Mouse (Mus musculus) yolk sac, embryonic 10.5 days (tissue): ENCODE measurements around the gene Ech1.

Experiments
- DNase-seq: peaks from one replicate; pipeline ENCODE4 v3.0.0-alpha.2; 2017; ENCODE audit warnings: low spot score

Ech1 gene

DNA sequence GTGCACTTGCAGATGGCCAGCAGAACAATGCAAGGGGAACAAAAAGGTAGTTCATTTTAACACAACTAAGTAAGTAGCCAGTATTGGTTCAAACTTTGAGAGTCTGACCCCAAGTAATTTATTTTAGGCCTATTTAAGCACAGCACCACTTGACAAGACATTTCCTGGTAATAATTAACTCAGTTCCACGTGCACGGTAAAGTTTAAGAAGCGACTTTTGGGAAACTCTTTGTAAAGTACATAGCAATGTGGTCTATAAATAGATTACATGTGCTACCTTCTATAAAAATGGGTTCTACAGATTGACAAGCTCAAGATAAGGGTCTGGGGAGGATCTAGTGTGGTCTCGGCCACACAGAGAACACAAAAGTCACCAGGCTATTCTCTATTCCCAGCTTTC, 21.3 kb upstream of the Ech1 start:
- DNase-seq, result peak; percentile 71

DNA sequence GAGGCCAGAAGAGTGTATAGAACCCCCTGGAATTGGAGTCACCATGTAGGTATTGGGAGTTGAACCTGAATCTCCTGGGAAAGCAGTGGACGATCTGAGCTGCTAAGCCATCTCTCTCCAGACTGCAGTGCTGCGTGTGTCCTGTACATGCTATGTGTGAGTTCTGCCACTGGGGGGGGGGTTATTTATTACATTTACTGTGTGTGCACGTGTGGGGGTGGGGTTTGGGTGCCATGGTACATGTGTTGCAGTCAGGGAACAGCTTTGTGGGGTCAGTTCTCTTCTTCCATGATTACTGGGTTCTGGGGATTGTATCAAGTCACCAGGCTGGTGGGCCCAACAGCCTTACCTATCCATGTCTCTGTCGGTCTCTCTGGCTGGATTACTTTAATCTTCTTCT, 18.1 kb upstream of the Ech1 start:
- no peak for DNase-seq

- DNase-seq, result no peak
These were observed 17.3 kb upstream of the Ech1 start for GRCm38 (mm10) chr7:28807641-28808220.

- DNase-seq, result no peak
These were observed 16.6 kb upstream of the Ech1 start, which contains the start of gene Hnrnpl for GRCm38 (mm10) chr7:28808221-28808941. Gene Hnrnpl (plus strand): TSS chr7:28808541.

DNA sequence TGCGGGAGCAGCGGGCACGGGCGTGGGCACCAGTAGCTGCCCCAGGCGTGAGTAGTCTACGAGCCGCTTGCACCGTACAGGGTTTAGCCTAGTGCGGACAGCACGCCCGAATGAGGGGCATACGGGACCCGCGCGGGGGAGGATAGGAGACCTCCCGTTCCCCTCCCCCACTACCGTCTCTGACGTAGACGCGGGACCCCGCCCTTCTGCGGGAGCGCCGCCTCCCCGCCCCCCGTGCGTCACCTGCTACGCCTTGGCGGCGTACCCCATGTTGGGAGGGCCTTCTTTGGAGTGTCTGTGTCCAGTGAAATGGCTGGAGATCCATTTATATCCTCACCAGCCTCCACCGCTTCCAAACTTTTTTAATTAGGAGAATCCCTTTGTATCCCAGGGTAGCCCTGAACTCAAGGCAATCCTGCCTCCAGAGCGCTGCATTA, 16.0 kb upstream of the Ech1 start:
- DNase-seq, result peak; percentile 94

GRCm38 (mm10) chr7:28809401-28810089, 15.5 kb upstream of the Ech1 start:
- DNase-seq, result peak; percentile 86

GRCm38 (mm10) chr7:28810107-28811066, 14.6 kb upstream of the Ech1 start:
- DNase-seq, result peak; percentile 99

GRCm38 (mm10) chr7:28811228-28811627, 13.8 kb upstream of the Ech1 start:
- DNase-seq, result peak; percentile 94

GRCm38 (mm10) chr7:28811640-28812275, 13.3 kb upstream of the Ech1 start:
- DNase-seq, result no peak

- DNase-seq, result no peak
These were observed 12.6 kb upstream of the Ech1 start for GRCm38 (mm10) chr7:28812436-28812835.

GRCm38 (mm10) chr7:28812949-28813348, 12.1 kb upstream of the Ech1 start:
- no peak for DNase-seq

DNA sequence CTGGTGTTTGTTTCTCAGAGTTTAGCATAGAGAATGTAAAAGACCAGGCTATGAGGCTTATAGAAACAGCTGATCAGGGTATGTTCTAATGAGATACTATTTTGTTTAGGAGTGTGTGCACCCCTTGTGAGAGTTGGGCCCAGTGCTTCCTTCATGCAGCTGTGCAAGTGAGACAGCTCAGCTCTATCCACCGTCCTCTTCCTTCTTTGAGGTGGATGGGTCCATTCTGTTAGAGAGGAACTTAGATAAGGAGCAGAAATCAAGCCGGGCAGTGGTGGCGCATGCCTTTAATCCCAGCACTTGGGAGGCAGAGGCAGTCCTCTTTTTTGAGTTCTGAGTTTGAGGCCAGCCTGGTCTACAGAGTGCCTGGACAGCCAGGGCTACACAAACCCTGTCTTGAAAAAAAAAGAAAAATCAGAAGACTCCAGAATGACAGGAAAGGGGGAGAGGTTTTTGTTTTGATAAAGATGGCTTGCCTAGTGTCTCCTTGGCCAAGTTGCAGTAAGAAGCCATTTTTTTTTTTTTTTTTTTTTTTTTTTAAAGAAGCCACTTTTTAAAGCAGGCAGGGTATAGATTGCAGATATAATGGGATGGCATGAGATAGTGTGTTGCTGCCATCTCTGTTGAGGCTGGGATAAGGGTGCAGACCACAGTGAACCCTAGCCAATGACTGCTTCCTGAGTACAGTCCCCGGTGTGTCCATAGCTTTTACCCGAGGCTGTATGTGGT, 10.5 kb upstream of the Ech1 start:
- no peak for DNase-seq

- no peak for DNase-seq
These were observed 9.8 kb upstream of the Ech1 start for GRCm38 (mm10) chr7:28815230-28815629.

DNA sequence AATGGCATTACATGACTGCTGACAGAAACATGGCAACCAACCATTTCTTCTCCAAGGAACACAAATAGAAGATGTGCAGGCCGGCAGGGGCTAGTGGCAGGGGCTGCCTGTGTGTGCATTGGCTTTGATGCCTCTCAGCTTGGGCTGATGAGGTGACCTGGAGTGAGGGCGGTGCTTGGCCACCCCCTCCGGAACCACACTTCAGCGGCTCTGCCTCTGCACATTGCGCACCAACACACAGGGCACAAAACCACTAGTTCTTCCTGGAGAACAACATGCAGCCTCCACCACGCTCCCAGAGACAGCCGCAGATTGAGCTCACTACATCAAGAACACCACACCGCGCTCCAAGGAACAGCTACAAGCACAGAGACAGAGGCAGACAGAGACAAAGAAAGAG, 8.8 kb upstream of the Ech1 start:
- DNase-seq, result no peak

DNA sequence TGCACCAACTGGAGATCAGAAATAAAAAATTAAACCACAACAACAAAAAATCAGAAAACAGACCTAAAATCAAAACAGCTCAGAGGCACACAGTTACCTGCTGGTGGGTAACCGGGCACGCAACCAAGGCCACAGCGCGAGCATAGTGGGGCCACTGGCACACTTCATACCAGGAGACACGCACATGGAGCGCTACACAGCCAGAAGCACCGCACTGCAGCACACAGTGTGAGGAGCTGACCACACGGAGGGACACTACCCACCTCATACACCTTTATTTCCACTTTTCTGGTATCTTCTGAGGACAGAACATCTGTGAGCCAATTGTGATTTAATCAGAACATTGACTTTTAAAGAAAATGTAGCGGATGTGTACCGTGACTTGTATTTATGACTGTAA, 8.1 kb upstream of the Ech1 start:
- no peak for DNase-seq

GRCm38 (mm10) chr7:28817524-28817923, 7.5 kb upstream of the Ech1 start:
- no peak for DNase-seq

GRCm38 (mm10) chr7:28817957-28818356, 7.1 kb upstream of the Ech1 start:
- DNase-seq, result no peak

DNA sequence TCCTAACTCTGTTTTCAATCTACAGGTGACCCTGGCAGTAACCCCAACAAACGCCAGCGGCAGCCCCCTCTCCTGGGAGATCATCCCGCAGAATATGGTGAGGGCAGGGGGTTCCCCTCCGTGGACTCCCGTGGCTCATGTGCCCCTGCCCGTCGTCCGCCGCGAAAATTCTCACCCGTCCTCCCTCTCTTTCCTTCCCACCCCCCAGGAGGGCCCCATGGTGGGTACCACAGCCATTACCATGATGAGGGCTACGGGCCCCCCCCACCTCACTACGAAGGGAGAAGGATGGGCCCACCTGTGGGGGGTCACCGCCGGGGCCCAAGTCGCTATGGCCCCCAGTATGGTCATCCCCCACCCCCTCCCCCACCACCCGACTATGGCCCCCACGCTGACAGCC, 6.6 kb upstream of the Ech1 start:
- no peak for DNase-seq

DNA sequence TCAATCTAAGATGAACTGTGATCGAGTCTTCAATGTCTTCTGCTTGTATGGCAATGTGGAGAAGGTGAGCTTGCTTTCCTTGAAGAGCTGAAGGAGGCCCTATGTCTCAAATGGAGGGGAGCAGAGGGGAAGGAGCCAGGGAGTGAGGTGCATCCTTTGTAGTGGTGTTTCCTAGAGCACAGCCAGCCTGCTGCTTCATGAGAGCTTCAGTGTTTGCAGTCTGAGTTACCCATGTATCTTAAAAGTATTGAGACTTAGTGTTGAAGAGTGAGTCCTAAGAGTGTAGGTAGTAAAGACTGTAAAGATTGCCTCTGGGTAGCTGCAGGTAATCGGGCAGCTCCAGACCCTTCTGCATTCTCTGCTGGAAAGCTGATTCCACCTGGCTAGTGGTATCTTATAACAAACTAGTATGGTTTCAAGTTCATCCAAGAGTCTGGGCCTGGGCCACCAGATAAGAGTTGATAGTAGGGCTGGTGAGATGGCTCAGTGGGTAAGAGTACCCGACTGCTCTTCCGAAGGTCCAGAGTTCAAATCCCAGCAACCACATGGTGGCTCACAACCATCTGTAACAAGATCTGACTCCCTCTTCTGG, 6.1 kb upstream of the Ech1 start:
- DNase-seq, result no peak

DNA sequence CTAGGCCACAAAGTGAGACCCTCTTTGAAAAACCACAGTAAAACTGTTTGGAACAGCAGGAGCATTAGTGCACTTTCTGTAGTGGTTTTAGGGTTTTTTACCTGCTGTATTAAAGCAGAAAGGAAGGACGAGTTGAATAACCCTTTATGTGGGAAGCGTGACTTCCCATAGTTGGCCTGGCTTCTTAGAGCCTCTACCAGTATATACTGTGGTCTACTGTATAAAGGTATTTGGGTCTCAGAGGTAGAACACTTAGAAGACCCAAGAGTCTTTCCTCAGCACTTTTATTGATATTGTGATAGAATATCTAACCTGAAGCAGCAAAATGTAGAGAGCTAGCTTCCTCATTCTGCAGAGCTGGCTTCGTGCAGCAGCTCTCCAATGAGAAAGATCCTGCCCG, 5.4 kb upstream of the Ech1 start:
- DNase-seq, result no peak
